Mouse (Mus musculus) kidney, postnatal 25 days (tissue): ENCODE data around the gene Fmnl2.

Experiments used
- DNase-seq, 2 experiments: peaks; one replicate each; pipeline ENCODE4 v3.0.0; 2021; ENCODE audit warnings: mixed read lengths in 2 of 2

The Fmnl2 gene

GRCm38 (mm10) chr2:52866151-52866550 lies 8.5 kb downstream of the Fmnl2 start:
- no peak for DNase-seq

GRCm38 (mm10) chr2:52867781-52868180 lies 10.1 kb downstream of the Fmnl2 start:
- DNase-seq: no peak

GRCm38 (mm10) chr2:52868181-52868580 lies 10.5 kb downstream of the Fmnl2 start:
- no peak for DNase-seq

- DNase-seq: no peak
Observed at GRCm38 (mm10) chr2:52872636-52873035, 15.0 kb downstream of the Fmnl2 start.

- no peak for DNase-seq
Observed at GRCm38 (mm10) chr2:52873276-52874063, 15.8 kb downstream of the Fmnl2 start.

- no peak for DNase-seq
Observed at GRCm38 (mm10) chr2:52874721-52875120, 17.1 kb downstream of the Fmnl2 start.

GRCm38 (mm10) chr2:52875801-52876200 lies 18.1 kb downstream of the Fmnl2 start:
- no peak for DNase-seq

GRCm38 (mm10) chr2:52883401-52883800 lies 25.7 kb downstream of the Fmnl2 start:
- no peak for DNase-seq

GRCm38 (mm10) chr2:52884082-52884481 lies 26.4 kb downstream of the Fmnl2 start:
- no peak for DNase-seq

GRCm38 (mm10) chr2:52885071-52885470 lies 27.4 kb downstream of the Fmnl2 start:
- no peak for DNase-seq

GRCm38 (mm10) chr2:52887281-52887680 lies 29.6 kb downstream of the Fmnl2 start:
- DNase-seq: no peak

GRCm38 (mm10) chr2:52891115-52891514 lies 33.5 kb downstream of the Fmnl2 start:
- DNase-seq: no peak

GRCm38 (mm10) chr2:52891744-52892143 lies 34.1 kb downstream of the Fmnl2 start:
- DNase-seq: no peak

- DNase-seq: peak; percentile 61 to 82
Observed at GRCm38 (mm10) chr2:52894983-52895621, 37.4 kb downstream of the Fmnl2 start.

GRCm38 (mm10) chr2:52896995-52897394 lies 39.3 kb downstream of the Fmnl2 start:
- DNase-seq: no peak

GRCm38 (mm10) chr2:52900780-52901179 lies 43.1 kb downstream of the Fmnl2 start:
- DNase-seq: no peak

GRCm38 (mm10) chr2:52901300-52902013 lies 43.8 kb downstream of the Fmnl2 start:
- no peak for DNase-seq

GRCm38 (mm10) chr2:52902456-52902855 lies 44.8 kb downstream of the Fmnl2 start:
- no peak for DNase-seq

GRCm38 (mm10) chr2:52903228-52903963 lies 45.7 kb downstream of the Fmnl2 start:
- DNase-seq: no peak

GRCm38 (mm10) chr2:52904526-52904925 lies 46.9 kb downstream of the Fmnl2 start:
- peak in 1 of 2 experiments; percentile 16 for DNase-seq

- no peak for DNase-seq
Observed at GRCm38 (mm10) chr2:52913311-52913710, 55.7 kb downstream of the Fmnl2 start.

- DNase-seq: no peak
Observed at GRCm38 (mm10) chr2:52913746-52914145, 56.1 kb downstream of the Fmnl2 start.

- DNase-seq: no peak
Observed at GRCm38 (mm10) chr2:52915536-52915935, 57.9 kb downstream of the Fmnl2 start.
